ENCODE assay signal across 21 mouse cellular contexts in the genomic region with DNA sequence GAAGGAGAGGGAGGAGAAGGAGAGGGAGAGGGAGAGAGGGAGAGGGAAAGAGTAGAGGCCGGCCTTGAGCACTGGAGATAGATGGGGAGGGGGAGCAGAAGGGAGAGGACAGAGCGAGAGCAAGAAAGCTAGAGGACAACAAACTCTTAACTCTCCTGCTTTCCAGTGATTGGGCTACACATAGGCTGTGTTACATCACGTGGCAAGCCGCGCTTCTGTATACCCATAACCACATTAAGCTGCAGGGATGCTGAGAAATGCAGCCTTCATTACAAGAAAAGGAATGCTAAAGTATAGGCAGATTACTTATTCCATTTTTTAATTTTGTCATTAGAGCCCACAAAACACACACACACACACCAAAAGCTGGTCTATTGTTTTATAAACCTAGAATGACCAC. TPM values are rescaled to one million over a fixed set of nuclear protein-coding genes. Genes with fewer than 3 reads are reported as not detected.
DNase-seq lines count a peak whose midpoint lies in the region; ATAC-seq and TF ChIP-seq lines count a peak whose summit lies in the region.
"Had no signal": no experiment of that assay in that cellular context is flagged by ENCODE, and none has a peak within 500 bp of the region (broad histone marks: within the 10 kb centered on the region; RNA-seq: fewer than 3 reads in every experiment).

No protein-coding gene starts in this region.

- H3K4me3 ChIP-seq in midbrain, embryonic 11.5 days (ENCODE audit: low read depth, low read length): no peak overlapping the region
- H3K4me3 ChIP-seq in midbrain, embryonic 16.5 days (ENCODE audit: low read depth, low read length): no peak overlapping the region
- H3K4me3 ChIP-seq in CH12.LX (replicated peaks in 1 of 3; ENCODE audit: low read depth in 2 of 3, low read length in 2 of 3, poor library complexity in 1 of 3) (no peak overlapping the region), MEL (ENCODE audit: control insufficient read depth in 1 of 2, insufficient read depth in 1 of 2, low read depth in 2 of 2, low read length in 2 of 2) (peak overlapping the region; percentile 26 to 71)
- H3K4me3 ChIP-seq in forebrain, embryonic 10.5 days: no peak overlapping the region
- H3K4me3 ChIP-seq: embryonic facial prominence, embryonic 10.5 days; embryonic facial prominence, embryonic 12.5 days; forebrain, embryonic 12.5 days had no signal

- TF ChIP-seq POLR2A in CH12.LX (IDR thresholded peaks at IDR 0.05; ENCODE audit: low read depth, low read length): no peak
- no peak for TF ChIP-seq POLR2A in MEL (IDR thresholded peaks at IDR 0.05; ENCODE audit: control insufficient read depth in 1 of 2, insufficient read depth in 1 of 2, low read depth in 1 of 2, low read length in 2 of 2, poor library complexity in 1 of 2)

- TF ChIP-seq EP300 in CH12.LX (IDR thresholded peaks at IDR 0.05; ENCODE audit: low read length) (no peak), MEL (IDR thresholded peaks at IDR 0.05; ENCODE audit: low read depth in 1 of 2, low read length in 2 of 2) (no peak)

- DNase-seq in midbrain, embryonic 11.5 days (ENCODE audit: low spot score, missing footprints): peak; percentile 2
- DNase-seq in CH12.LX (ENCODE audit: extremely low read depth) (no peak), MEL (ENCODE audit: low read depth, low spot score) (peak; percentile 66)
- no peak for DNase-seq in layer of hippocampus, postnatal 14 days (ENCODE audit: low spot score in 2 of 2)
- DNase-seq in forebrain, embryonic 10.5 days (ENCODE audit: extremely low spot score, low spot score): no peak
- DNase-seq: adrenal gland, adult 2 months; adrenal gland, postnatal 10 days; adrenal gland, postnatal 25 days; cerebellum, adult 11-12 months; cerebellum, adult 2 months; cerebellum, adult 9-10 months; cerebellum, postnatal 10 days; cerebellum, postnatal 25 days had no signal

- no peak overlapping the region for H3K9ac ChIP-seq in midbrain, embryonic 11.5 days (ENCODE audit: low read length)
- H3K9ac ChIP-seq in midbrain, embryonic 16.5 days (ENCODE audit: low read depth, low read length): no peak overlapping the region
- H3K9ac ChIP-seq in CH12.LX (ENCODE audit: insufficient read depth, low read depth) (no peak overlapping the region), MEL (ENCODE audit: control insufficient read depth, low read depth, low read length, poor library complexity, severe bottlenecking) (peak overlapping the region; percentile 48; the same call in 1 of the 2 replicates)
- H3K9ac ChIP-seq: embryonic facial prominence, embryonic 12.5 days; forebrain, embryonic 12.5 days had no signal

- no peaks in the 10 kb centered on the region for H3K9me3 ChIP-seq in midbrain, embryonic 11.5 days (ENCODE audit: control insufficient read depth, low read length)
- no peaks in the 10 kb centered on the region for H3K9me3 ChIP-seq in midbrain, embryonic 16.5 days (replicated peaks; ENCODE audit: control insufficient read depth, low read length, poor library complexity, severe bottlenecking)
- H3K9me3 ChIP-seq in CH12.LX (replicated peaks; ENCODE audit: low read length) (no peaks in the 10 kb centered on the region), MEL (replicated peaks; ENCODE audit: insufficient read depth, low read length) (no peaks in the 10 kb centered on the region)
- no peaks in the 10 kb centered on the region for H3K9me3 ChIP-seq in forebrain, embryonic 10.5 days
- H3K9me3 ChIP-seq: embryonic facial prominence, embryonic 10.5 days; embryonic facial prominence, embryonic 12.5 days; forebrain, embryonic 12.5 days; G1E had no signal

- no peak overlapping the region for H3K27ac ChIP-seq in midbrain, embryonic 11.5 days (ENCODE audit: low read depth, low read length)
- no peak overlapping the region for H3K27ac ChIP-seq in midbrain, embryonic 16.5 days (ENCODE audit: low read length)
- H3K27ac ChIP-seq in CH12.LX (ENCODE audit: insufficient read depth, low read depth) (no peak overlapping the region), MEL (ENCODE audit: control insufficient read depth, low read depth, low read length) (no peak overlapping the region)
- H3K27ac ChIP-seq in forebrain, embryonic 10.5 days: no peak overlapping the region
- H3K27ac ChIP-seq: embryonic facial prominence, embryonic 10.5 days; embryonic facial prominence, embryonic 12.5 days; forebrain, embryonic 12.5 days had no signal

- ATAC-seq in midbrain, embryonic 11.5 days (ENCODE audit: low FRiP score): no peak
- no peak for ATAC-seq in midbrain, embryonic 16.5 days
- 0 out of 2 replicates have a peak, but pooled peaks have one; percentile 14 for ATAC-seq in megakaryocyte progenitor cell, adult 5-6 weeks (replicated peaks; ENCODE audit: poor library complexity)
- ATAC-seq: forebrain, embryonic 14.5 days; forebrain, embryonic 16.5 days had no signal

- dilution Hi-C loops in CH12.LX (cut with MboI; ENCODE audit: extremely low pct_ligation_motif_present, extremely low pct_unique_long_range_greater_than_20kb, low sequenced_read_pairs): no loop called here

- H3K27me3 ChIP-seq in midbrain, embryonic 11.5 days (ENCODE audit: control insufficient read depth, insufficient read depth, low read length): no peaks in the 10 kb centered on the region
- no peaks in the 10 kb centered on the region for H3K27me3 ChIP-seq in midbrain, embryonic 16.5 days (ENCODE audit: control insufficient read depth, insufficient read depth, low read depth, low read length)
- H3K27me3 ChIP-seq in CH12.LX (replicated peaks) (no peaks in the 10 kb centered on the region), MEL (ENCODE audit: control insufficient read depth in 1 of 2, insufficient read depth in 2 of 2, low read length in 2 of 2) (no peaks in the 10 kb centered on the region)
- no peaks in the 10 kb centered on the region for H3K27me3 ChIP-seq in forebrain, embryonic 10.5 days (ENCODE audit: poor library complexity, severe bottlenecking)
- H3K27me3 ChIP-seq: embryonic facial prominence, embryonic 12.5 days; forebrain, embryonic 12.5 days had no signal

- TF ChIP-seq RAD21 in CH12.LX (IDR thresholded peaks at IDR 0.05; ENCODE audit: low read depth, low read length) (no peak), MEL (IDR thresholded peaks at IDR 0.05; ENCODE audit: low read depth, low read length) (no peak)

- no peaks in the 10 kb centered on the region for H3K4me1 ChIP-seq in midbrain, embryonic 11.5 days (ENCODE audit: control insufficient read depth, insufficient read depth, low read length)
- H3K4me1 ChIP-seq in midbrain, embryonic 16.5 days (ENCODE audit: control insufficient read depth, insufficient read depth, low read length): no peaks in the 10 kb centered on the region
- H3K4me1 ChIP-seq in CH12.LX (ENCODE audit: control insufficient read depth in 1 of 2, insufficient read depth in 2 of 2): peaks cover 3 to 8% of the 10 kb centered on the region in 2 experiments; a peak in 2 of 4 replicates
- H3K4me1 ChIP-seq in MEL (ENCODE audit: control insufficient read depth in 1 of 2, insufficient read depth in 2 of 2, low read length in 2 of 2): peaks cover 5% of the 10 kb centered on the region in 2 experiments; a peak in 3 of 4 replicates
- no peaks in the 10 kb centered on the region for H3K4me1 ChIP-seq in forebrain, embryonic 10.5 days
- H3K4me1 ChIP-seq: embryonic facial prominence, embryonic 10.5 days; embryonic facial prominence, embryonic 12.5 days; forebrain, embryonic 12.5 days had no signal

- in situ Hi-C loops in CH12.LX (cut with MboI; ENCODE audit: low pct_ligation_motif_present, low pct_unique_long_range_greater_than_20kb, low sequenced_read_pairs): no loop called here

- WGBS in midbrain, embryonic 11.5 days: 90% methylated on average over 5 of the region's 5 CpGs
- WGBS in midbrain, embryonic 16.5 days: 90% methylated on average over 5 of the region's 5 CpGs
- WGBS in forebrain, embryonic 10.5 days: 84% methylated on average over 5 of the region's 5 CpGs

- no peak overlapping the region for H3K4me2 ChIP-seq in midbrain, embryonic 11.5 days
- no peak overlapping the region for H3K4me2 ChIP-seq in midbrain, embryonic 16.5 days (ENCODE audit: low read length)
- H3K4me2 ChIP-seq in CH12.LX (ENCODE audit: insufficient read depth, low read depth, poor library complexity, severe bottlenecking): peak overlapping the region; percentile 48
- H3K4me2 ChIP-seq: embryonic facial prominence, embryonic 12.5 days; forebrain, embryonic 12.5 days had no signal

- H3K79me2 ChIP-seq in CH12.LX (replicated peaks; ENCODE audit: control insufficient read depth, extremely low read depth, insufficient read depth, poor library complexity, severe bottlenecking) (no peaks in the 10 kb centered on the region), MEL (ENCODE audit: control insufficient read depth, insufficient read depth, low read length, poor library complexity) (no peaks in the 10 kb centered on the region)

- TF ChIP-seq CTCF in CH12.LX (conservative IDR thresholded peaks at IDR 0.05 in 1 of 2, IDR thresholded peaks at IDR 0.05 in 1 of 2; ENCODE audit: low read depth in 2 of 2, low read length in 2 of 2): no peak
- no peak for TF ChIP-seq CTCF in MEL (IDR thresholded peaks at IDR 0.05 in 2 of 3, conservative IDR thresholded peaks at IDR 0.05 in 1 of 3; ENCODE audit: control insufficient read depth in 1 of 3, insufficient read depth in 1 of 3, low read depth in 2 of 3, low read length in 3 of 3, poor library complexity in 1 of 3, severe bottlenecking in 1 of 3)

- H3K36me3 ChIP-seq in midbrain, embryonic 11.5 days (ENCODE audit: control insufficient read depth, insufficient read depth, low read length): no peaks in the 10 kb centered on the region
- H3K36me3 ChIP-seq in midbrain, embryonic 16.5 days (ENCODE audit: control insufficient read depth, insufficient read depth, low read length): no peaks in the 10 kb centered on the region
- no peaks in the 10 kb centered on the region for H3K36me3 ChIP-seq in CH12.LX (replicated peaks in 1 of 2; ENCODE audit: control insufficient read depth in 1 of 2, insufficient read depth in 1 of 2, low read length in 1 of 2)
- H3K36me3 ChIP-seq in MEL (ENCODE audit: control insufficient read depth in 1 of 2, insufficient read depth in 2 of 2, low read length in 2 of 2): peaks cover 0 to 22% of the 10 kb centered on the region in 2 experiments; a peak in 2 of 4 replicates
- H3K36me3 ChIP-seq in forebrain, embryonic 10.5 days (replicated peaks): no peaks in the 10 kb centered on the region
- H3K36me3 ChIP-seq: embryonic facial prominence, embryonic 10.5 days; embryonic facial prominence, embryonic 12.5 days; forebrain, embryonic 12.5 days; G1E had no signal

RNA-seq across cellular contexts. Expression of a gene that starts 23.6 kb away (rescaled TPM):
- polyA plus RNA-seq in midbrain, embryonic 11.5 days (2014; fragmentation: Nextera tagmentation; extraction: Ambion mirVana): 287 and 293 TPM in 2 replicates
- 263 and 296 TPM in 2 replicates for polyA plus RNA-seq in midbrain, embryonic 16.5 days (2015; fragmentation: Nextera tagmentation; extraction: Ambion mirVana)
- 22.1 and 26.8 TPM in 2 replicates for total RNA-seq in CH12.LX (2012; rRNA removed)
- 66.4 and 81.8 TPM in 2 replicates for total RNA-seq in CH12.LX (2014; rRNA removed)
- 44.7 TPM in 2 replicates for polyA plus RNA-seq in CH12.LX (2012; ENCODE audit: insufficient read length, low read depth)
- 41.9 and 49.4 TPM in 2 replicates for total RNA-seq in MEL (2012; rRNA removed)
- polyA plus RNA-seq in MEL (2012; ENCODE audit: insufficient read depth in 1 of 2, insufficient read length in 2 of 2, low read depth in 1 of 2, low replicate concordance in 2 of 2, missing spikeins in 1 of 2): 100 to 1,000 TPM in 1 of 2 experiments, 10 to 100 TPM in 1; 99.4 to 160 TPM
- 69.7 and 75.2 TPM in 2 replicates for total RNA-seq in megakaryocyte progenitor cell, adult 5-6 weeks (2015)
- total RNA-seq in megakaryocyte progenitor cell, adult 5-6 weeks (2017): 33.9 and 36.8 TPM in 2 replicates
- 100 to 1,000 TPM; 106 to 115 TPM for total RNA-seq in layer of hippocampus, postnatal 14 days (2021)
- 189 and 191 TPM in 2 replicates for polyA plus RNA-seq in forebrain, embryonic 10.5 days (2016; fragmentation: Nextera tagmentation; extraction: Ambion mirVana)

Comparison
In these comparisons a context has a peak if more than half of its experiments do, and no peak if none do; other contexts are left out.
1. DNase-seq: peak in midbrain, embryonic 11.5 days (single experiment) and MEL (single experiment); none in CH12.LX (single experiment), layer of hippocampus, postnatal 14 days (0 of 2) and forebrain, embryonic 10.5 days (single experiment).
2. H3K4me3 ChIP-seq: peak in MEL (2 of 2); none in midbrain, embryonic 11.5 days (single experiment), midbrain, embryonic 16.5 days (single experiment), CH12.LX (0 of 3) and forebrain, embryonic 10.5 days (single experiment).